Mouse (Mus musculus) kidney, adult 11 months (tissue): ENCODE results near the gene Fam187b.
"Not testable (repeated sequence)": the region's sequence is repeated elsewhere in the genome, so short reads cannot be mapped to it uniquely, and the experiment has no call there.

Experiments
- DNase-seq: peaks from one replicate; pipeline ENCODE4 v3.0.0; 2022

The Fam187b gene

DNA sequence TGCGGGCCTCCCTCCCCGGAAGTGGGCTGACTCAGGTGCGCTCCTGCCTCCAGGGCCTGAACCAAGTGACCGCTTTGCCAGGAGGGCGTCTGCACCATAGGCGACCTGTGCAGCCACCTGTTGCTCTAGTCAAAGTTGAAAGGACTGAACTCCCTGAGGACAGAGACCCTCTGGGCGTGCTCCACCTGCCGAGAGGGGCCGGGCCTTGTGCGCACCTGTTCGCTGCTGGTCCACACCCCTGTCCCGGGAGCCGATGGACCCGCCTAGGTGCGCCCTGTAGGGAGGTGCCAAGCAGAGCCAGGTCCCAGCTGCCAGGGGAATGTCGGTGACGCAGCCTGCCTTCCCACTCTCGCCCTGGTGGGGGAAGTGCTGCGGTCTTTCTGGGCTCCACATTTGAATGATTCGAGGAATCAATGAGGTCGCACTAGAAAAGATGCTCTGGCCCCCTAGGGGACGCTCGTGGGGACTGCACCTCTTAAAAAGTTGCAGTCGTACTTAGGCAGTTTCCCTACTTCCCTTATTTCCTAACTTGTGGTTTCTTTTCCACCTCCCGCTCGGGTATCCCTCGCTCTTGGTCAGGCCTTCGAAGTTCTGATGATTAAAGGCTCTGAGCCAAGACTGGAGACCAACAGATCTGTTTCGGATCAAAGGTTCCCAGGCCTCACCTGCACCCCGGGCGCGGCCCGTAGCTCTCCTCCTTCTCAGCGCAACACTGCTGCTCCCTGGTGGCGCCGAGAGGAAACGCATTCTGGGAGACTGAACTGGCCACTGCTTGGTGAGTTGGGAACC lies at the start of gene Fam187b:
Gene Fam187b, plus strand, starts transcription at position 290 of the 789 bp plus-strand sequence.
- DNase-seq = peak; percentile 95

DNA sequence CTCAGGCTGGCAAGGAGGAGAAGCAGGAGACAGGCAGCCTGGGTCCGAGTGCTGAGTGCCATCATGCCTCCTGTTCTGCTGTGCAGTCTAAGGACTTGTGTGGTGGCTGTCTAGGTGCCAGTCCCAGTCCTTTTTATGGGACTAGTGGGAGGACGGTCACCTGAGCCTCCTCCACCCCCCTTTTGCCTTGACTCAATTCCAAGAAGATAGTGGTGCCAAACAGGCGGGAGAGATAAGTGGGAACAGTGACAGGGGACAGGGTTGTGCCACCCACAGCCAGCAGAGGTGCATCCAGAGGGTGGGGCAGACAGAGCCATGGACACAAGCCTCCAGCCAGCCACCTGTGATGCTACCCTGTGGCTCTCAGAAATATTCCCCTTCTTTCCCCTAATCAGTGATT lies 49.5 kb upstream of the Fam187b start:
- no peak for DNase-seq

DNA sequence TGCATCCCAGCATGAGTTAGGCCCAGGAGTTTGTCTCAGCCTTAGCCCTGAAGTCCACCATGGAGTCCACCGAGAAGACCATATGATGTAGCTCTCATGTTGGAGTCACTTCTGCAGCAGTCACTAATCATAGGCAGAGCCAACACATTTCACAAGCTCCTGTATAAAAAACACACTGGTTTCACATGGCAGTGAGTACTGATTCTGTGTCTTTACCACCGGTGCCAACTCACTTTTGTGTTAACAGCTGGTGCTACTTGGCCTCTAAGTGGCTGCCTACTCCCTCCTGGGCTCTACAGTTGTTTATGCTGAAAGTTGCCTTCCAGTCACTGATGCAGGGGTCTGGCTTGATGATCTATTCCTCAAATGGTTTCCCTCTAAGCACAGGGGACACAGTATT lies 49.0 kb upstream of the Fam187b start, which contains the start of gene Hamp2:
Gene Hamp2, minus strand, starts transcription at position 101 of the 400 bp plus-strand sequence.
- DNase-seq = not testable (repeated sequence)

DNA sequence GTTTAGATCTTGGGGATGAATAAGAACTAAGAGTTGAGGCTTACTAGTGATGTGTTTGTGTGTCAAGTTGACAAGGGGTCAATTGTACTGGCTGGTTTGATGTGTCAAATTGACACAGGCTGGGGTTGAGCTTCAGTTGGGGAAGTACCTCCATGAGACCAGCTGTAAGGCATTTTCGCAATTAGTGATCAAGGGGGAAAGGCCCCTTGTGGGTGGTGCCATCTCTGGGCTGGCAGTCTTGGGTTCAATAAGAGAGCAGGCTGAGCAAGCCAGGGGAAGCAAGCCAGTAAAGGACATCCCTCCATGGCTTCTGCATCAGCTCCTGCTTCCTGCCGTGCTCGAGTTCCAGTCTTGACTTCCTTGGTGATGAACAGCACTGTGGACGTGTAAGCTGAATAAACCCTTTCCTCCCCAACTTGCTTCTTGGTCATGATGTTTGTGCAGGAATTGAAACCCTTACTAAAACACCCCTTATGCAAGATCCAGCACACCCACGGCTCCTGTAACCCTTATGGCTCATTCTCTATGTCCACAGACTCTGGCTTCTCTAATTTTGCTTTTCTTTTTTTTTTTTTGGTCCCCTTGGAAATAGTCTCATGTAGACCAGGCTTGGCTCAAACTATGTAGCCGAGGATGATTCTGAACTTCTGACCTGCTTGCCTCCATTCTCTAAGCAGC lies 38.0 kb upstream of the Fam187b start:
- not testable (repeated sequence) for DNase-seq

DNA sequence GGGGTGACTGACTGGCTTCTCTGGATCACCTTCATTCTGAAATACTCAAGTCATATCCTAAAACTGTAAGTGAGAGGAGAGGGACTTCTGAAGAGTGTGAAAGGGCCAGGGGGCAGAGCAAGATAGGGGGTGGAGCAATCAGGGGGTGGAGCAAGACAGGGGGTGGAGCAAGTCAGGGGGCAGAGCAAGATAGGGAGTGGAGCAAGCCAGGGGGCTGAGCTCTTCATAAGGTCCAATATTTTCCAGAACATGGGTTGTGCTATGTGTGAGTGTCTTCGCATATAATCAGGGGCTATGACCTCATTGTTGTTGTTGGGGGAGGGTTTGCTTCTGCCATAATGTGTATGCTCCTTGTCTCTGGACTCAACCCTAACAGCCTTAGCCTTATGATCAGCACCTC lies 33.5 kb upstream of the Fam187b start:
- not testable (repeated sequence) for DNase-seq

DNA sequence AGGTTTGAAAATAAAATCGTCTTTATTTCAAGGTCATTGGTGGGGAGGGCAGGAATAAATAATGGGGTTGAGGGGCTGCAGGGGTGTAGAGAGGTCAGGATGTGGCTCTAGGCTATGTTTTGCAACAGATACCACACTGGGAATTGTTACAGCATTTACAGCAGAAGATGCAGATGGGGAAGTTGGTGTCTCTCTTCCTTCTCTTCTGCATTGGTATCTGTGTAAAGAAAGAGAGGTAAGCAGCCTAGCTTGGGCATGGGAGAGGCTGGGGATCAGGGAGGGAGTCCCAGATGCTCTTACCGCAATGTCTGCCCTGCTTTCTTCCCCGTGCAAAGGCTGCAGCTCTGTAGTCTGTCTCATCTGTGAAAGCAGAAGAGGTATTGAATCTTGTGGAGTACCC lies 31.2 kb upstream of the Fam187b start:
- not testable (repeated sequence) for DNase-seq

DNA sequence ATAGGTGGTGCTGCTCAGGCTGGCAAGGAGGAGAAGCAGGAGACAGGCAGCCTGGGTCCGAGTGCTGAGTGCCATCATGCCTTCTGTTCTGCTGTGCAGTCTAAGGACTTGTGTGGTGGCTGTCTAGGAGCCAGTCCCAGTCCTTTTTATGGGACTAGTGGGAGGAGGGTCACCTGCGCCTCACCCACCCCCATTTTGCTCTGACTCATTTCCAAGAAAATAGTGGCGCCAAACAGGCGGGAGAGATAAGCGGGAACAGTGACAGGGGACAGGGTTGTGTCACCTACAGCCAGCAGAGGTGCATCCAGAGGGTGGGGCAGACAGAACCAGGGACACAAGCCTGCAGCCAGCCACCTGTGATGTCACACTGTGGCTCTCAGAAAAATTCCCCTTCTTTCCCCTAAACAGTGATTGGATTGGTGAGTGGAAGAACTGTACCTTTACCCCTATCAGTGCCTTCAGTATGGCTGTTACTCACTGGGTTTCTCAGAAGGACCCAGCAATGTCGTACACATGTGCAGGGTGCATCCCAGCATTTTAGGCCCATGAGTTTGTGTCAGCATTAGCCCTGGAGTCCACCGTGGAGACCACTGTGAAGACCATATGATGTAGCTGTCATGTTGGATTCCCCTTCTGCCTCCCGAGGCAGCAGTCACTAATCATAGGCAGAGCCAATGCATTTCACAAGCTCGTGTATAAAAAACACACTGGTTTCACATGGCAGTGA lies 29.5 kb upstream of the Fam187b start, which contains the start of gene Hamp:
Gene Hamp, minus strand, starts transcription at position 124 of the 727 bp plus-strand sequence.
- no peak for DNase-seq

DNA sequence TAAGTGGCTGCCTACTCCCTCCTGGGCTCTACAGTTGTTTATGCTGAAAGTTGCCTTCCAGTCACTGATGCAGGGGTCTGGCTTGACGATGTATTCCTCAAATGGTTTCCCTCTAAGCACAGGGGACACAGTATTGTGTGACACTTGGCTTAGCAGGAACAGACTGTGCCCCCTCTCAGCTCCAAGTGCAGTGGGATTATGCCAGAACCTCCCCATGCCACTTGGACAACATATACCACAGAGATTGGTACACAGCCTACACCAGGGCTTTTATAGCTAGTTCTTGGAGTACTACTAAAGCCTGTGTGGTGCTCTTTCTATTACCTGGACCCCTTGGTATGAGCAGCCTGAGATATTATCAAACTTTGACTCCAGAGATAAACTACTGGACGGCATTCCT lies 28.9 kb upstream of the Fam187b start:
- not testable (repeated sequence) for DNase-seq

DNA sequence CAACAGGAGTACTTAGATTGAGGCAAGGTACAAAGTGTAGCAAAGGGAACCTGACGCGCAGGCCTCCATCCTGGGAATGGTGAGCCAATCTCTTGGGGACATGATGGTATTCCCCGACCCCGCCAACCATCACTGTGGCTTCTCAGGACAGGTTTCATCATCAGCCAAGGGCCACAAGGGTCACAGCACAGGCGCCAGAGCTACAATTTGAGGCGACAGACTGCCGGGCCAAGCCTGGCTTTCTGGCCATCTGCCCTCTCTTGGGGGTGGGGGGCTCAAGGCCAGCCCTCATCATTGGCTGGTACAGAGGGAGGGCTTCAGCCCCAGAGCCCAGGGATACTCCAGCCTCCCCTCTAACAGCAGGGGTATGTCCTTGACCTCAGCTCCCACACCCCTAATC lies 28.1 kb upstream of the Fam187b start:
- DNase-seq = not testable (repeated sequence)

DNA sequence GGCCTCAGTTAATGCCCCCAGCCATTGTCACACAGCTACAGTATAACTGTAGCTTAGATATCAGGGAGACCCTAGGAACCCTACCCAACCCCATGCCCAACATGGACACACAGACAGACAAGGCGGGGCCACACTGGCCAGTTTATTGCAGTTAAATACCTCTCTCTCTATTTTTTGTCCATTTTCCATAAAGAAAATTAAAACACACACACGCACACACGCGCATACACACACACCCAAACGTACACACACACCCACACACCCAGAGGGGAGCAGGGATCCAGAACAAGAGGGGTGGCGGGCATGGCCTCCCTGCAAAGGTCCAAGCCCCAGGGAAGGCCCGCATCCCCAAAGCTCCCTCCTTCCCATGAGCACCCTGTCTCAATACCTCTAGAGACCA lies 27.7 kb upstream of the Fam187b start:
- DNase-seq = no peak

DNA sequence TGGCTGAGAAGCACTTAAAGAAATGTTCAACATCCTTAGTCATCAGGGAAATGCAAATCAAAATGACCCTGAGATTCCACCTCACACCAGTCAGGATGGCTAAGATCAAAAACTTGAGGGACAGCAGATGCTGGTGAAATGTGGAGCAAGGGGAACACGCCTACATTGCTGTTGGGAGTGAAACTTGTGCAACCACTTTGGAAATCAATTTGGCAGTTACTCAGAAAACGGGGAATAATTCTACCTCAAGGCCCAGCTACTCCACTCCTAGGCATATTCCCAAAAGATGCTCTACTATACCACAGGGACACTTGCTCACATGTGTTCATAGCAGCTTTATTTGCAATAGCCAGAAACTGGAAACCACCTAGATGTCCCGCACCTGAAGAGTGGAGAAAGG lies 23.7 kb upstream of the Fam187b start:
- not testable (repeated sequence) for DNase-seq

DNA sequence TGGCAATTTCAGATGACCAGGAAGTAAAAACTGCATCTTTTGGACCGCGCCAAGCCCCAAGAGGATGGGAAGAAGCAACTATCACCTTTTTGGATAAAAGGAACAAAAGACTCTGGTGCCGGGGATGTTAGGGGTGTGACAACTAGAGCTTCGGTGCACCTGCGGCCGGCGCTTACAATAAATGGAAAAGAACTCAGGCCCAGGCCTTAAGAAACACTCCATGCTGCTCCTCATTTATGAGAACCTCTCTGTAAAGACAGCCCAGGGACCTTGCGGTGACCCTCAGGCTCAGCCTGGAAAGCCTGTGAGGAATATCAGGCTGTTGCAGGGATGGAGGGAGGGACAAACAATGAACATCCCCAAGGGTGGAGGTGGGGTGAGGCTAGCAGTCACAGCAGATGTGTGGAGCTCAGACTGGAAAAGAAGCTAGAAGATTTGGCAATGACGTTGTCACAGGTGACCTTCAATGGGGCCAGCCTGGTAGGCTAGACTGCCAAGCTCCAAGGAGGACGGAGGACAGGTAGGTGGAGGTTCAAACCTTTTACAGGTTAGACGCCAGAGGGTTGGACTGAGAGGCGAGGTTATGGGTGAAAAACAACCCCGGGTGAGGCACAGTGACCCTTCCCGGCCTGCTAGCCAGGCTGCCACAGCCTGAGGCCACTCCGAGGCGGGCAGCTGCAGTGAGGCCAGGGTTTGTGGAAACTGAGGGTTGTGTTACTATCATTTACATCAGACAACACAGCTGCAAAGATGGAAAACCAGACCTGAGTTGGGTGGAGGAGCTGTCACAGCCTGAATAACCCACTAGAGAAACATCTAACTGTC lies 20.9 kb upstream of the Fam187b start:
- no peak for DNase-seq

DNA sequence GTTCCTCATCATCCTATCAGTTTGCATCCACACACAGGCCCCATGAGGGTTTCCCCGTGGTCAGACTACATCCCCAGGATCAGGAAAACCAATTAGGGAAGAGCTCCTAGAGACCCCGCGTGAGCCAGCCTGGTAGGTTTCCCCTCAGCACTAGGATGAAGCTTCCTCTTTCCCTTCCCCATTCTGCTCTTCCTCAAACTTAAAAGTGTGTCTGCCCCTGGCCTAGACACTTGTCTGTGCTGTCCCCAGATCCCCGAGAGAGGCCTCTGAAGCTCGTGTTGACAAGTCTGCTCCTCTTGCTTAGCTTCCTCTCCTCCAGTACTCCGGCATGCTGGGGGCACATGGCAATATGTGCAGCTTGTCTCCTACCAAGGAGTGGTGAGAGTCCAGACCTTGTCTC lies 20.1 kb upstream of the Fam187b start:
- no peak for DNase-seq

DNA sequence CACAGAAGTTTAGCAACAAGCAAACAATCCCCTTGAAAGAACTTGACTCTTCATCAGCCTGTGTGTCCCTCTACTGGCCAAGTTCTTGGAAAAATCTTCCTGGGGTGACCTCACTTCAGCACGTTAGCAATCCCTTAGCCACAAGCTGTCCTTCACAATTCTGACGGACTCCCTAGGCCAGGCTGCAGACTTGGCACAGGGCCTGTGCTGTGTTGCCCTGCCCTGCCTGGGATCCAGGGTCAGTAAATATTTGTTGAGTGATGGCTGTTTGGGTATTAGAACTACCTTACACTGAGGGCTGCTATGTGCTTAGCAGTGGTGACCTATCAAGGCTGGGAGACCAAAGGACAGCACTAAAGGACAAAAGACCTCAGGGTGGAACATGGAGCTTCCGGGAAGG lies 19.6 kb upstream of the Fam187b start:
- no peak for DNase-seq

DNA sequence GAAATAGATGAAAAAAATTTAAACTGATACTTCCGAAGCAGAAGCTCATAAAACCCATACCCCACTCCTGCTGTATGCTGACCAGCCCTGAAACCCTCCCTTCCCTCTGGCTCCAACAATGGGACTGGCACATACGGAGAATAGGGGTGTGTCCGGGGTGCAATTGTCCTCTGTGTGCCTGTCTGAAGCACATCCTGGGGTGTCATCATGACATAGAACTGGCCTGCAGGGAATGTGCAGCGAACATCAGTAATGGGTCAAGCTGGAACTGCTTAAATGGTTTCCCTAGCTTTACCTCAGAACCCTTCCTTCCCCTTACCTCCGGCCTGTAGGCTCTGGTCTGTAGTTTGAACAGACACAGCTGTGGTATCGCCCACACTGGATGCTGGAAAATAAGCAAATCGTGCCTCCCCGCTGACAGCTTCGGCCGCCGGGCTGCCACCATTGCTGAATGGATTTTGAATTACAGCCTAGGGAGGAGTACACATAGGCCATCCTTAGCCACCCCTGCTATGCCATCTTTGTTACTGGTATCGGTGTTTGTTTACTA lies 18.5 kb upstream of the Fam187b start:
- no peak for DNase-seq

DNA sequence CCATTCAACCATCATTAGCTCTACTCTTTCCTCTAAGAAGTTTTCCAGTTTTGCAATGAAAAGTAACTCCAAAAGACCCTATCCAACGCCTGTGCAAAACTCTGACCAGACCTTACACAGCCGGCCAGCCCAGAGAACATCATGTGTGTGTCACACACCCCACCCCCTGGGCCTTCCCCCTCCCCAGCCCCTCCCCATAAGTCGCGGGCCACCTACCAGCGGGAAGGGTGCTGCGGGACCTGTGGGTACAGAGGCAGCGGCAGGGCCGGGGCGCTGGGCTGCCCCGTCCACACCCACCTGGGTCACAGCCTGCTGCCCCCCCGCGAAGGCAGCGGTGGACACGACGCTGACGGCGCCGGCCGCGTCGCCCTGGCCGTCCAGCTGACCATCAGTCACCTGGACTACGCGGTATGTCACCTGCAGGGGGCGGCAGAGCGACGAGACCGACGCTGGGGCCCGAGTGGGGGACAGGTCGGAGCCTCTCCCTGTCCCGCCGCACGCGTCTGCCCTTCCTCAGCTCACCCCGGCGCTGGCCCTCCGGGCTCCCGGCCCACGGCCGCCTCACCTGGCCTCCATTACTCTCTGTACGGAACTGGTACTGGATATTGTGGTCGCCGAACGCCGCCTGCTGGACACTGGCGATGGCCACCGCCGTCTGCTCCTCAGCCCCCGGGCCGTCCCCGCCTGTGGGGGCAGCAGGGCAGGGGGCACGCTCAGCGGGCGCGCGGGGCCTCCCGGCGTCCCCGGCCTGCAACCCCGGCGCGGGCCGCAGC lies 17.8 kb upstream of the Fam187b start:
- DNase-seq = peak; percentile 88

DNA sequence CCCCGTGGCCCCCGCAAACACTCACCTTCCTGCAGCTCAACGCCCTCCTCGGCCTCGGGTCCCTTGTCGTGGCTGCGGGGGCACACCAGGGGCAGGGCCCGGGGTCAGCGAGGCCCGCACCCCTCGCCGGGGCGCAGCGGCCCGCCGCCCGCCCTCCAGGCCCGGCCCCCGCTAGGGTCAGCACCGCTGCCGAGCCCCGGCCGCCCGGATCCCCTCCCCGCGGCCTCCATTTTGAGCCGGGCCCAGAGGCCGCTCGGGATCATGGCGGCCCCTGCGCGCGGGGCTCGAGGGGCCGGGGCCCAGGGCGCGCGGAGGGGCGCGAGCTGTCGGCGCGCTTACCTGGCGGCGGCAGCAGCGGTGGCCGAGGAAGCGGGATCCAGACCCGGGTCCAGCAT lies 17.2 kb upstream of the Fam187b start:
- DNase-seq = peak; percentile 55

DNA sequence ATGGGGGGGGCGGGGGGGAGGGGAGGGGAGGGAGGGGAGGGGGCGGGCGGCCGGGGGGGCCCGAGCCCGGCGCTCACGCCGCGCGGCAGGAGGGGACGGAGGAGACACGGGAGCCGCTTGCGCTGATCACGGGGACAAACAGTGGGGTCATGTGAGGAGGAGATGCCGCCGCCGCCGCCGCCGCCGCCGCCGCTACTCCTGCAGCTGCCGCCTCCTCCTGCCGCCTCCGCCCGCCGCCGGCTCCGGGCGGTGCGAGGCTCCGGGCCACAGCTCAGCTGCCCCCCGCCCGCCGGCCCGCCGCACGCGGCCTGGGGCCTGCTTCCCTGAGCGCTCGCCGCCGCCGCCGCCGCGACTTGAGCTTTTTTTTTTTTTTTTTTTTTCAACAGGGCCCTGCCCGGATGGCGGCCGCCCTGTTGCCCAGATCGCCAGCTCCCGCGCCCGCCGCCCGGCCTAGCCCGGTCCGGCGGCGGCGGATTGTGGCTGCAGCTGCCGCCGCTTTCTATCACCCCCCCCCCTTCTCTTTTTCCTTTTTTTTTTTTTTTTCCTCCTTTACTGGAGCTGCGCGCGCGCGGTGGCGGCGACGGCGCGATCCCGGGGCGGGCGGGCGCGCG lies 16.7 kb upstream of the Fam187b start, which contains the start of gene Usf2:
Gene Usf2, minus strand, starts transcription at position 48 of the 611 bp plus-strand sequence.
- peak; percentile 78 for DNase-seq

DNA sequence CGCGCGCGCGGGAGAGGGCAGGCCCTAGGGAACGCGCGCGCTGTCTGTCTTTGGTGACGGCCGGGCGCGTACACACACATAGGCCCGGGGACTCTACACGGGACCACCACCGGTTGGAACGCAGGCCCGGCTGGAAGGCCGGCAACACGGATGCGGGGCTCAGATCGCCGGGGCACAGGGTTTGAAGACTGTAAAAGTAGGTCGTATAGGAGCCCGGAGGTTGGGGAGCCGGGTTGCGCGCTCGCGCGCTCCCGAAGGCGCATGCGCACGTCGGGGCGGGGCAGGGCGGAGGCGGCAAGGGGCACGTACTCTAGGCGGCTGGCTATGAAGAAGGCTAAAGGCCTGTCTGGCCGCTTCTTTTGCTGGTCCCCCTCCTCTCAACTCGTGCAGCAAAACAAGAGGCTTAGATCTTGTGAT lies 16.2 kb upstream of the Fam187b start:
- peak; percentile 94 for DNase-seq

DNA sequence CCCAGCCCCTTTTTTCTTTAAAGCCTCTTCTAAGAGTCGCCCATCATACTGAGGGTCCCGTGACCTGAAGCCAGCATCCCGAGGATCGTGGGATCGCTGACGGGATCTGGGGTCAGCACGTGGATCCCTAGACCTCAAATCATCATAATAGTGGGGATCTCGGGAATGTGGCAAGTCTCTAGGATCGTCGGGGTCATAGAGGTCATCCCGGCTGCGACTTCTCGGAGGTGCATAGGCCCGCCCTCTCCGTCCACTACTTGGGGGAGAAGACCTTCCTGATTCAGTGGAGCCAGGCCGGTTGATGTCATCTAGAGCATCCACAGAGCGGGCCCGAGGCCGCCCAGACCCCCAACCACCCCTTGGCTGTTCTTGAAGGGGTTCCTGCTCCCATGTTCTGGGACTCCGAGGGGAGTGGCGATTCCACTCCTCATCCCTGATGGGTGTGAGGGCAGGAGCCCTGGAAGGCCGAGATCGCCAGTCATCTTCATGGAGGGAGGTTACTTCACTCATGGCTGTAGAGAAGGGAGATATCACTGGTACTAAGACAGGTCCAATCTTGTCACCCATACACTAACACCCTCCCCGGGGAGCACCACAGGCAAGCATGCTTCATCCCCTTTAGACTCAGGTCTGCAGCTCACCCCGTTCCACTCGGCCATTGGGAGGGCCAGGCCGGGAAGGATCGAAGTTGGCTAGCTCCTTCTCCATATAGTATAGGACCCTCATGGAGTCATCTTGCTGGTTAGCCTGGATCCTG lies 15.3 kb upstream of the Fam187b start:
- peak; percentile 35 for DNase-seq
